Mouse (Mus musculus) stomach, embryonic 16.5 days (tissue): ENCODE measurements at regions not wholly inside any gene's neighbourhood (a gene's known extent, or its start where the extent isn't known, plus 50 kb on each side); places are given as distances from the start of the nearest gene placed in this dataset.

Source experiments
- ATAC-seq: fragments of 200-750 bp; cut with Nextera tagmentation; 2 replicates; pipeline ENCODE4 v1.8.0; 2017; ENCODE audit warnings: moderate number of reproducible peaks, moderate TSS enrichment; ENCODE audit not compliant: insufficient read depth, low FRiP score
- H3K27ac ChIP-seq: fragments of 300-500 bp; sonication (generic); 2 replicates; pipeline ENCODE4 v1.5.1; 2014; ENCODE audit warnings: low read length
- H3K27me3 ChIP-seq: fragments of 300-500 bp; sonication (generic); 2 replicates; pipeline ENCODE4 v1.6.1; 2014; ENCODE audit warnings: low read length, control low read depth, mixed read lengths; ENCODE audit not compliant: control insufficient read depth, insufficient read depth
- H3K36me3 ChIP-seq: fragments of 300-500 bp; sonication (generic); 2 replicates; pipeline ENCODE4 v1.6.1; 2014; ENCODE audit warnings: low read length; ENCODE audit not compliant: control insufficient read depth, insufficient read depth
- H3K4me1 ChIP-seq: fragments of 300-500 bp; sonication (generic); 2 replicates; pipeline ENCODE4 v1.6.1; 2014; ENCODE audit warnings: low read length, control low read depth, mixed read lengths; ENCODE audit not compliant: control insufficient read depth, insufficient read depth
- H3K4me2 ChIP-seq: fragments of 300-500 bp; sonication (generic); 2 replicates; pipeline ENCODE4 v1.6.1; 2014; ENCODE audit warnings: low read depth, low read length, mixed read lengths
- H3K4me3 ChIP-seq: fragments of 300-500 bp; sonication (generic); replicated peaks from 2 replicates; pipeline ENCODE4 v1.5.1; 2014; ENCODE audit warnings: mild to moderate bottlenecking, low read length
- H3K9ac ChIP-seq: fragments of 300-500 bp; sonication (generic); 2 replicates; pipeline ENCODE4 v1.6.1; 2014; ENCODE audit warnings: low read length
- H3K9me3 ChIP-seq: fragments of 300-500 bp; sonication (generic); replicated peaks from 2 replicates; pipeline ENCODE4 v1.6.1; 2016; ENCODE audit warnings: low read length, control low read depth; ENCODE audit not compliant: control insufficient read depth
- WGBS: fragments of 180-500 bp; shearing (Covaris S2); extraction: QIAGEN DNeasy Blood & Tissue Kit; methylation state at CpG from one replicate; pipeline ENCODE4 v1.1.7; 2014; 5-methylcytosine and 5-hydroxymethylcytosine counted together

GRCm38 (mm10) chr15:13283106-13283505 lies 109.6 kb upstream of the Cdh6 start:
- H3K27me3 ChIP-seq = no peaks in the 10 kb centered on the region
- no peak overlapping the region for H3K4me3 ChIP-seq
- WGBS = 72% methylated on average over 5 of the region's 5 CpGs
- no peaks in the 10 kb centered on the region for H3K9me3 ChIP-seq
- H3K9ac ChIP-seq = no peak overlapping the region
- no peak for ATAC-seq
- H3K36me3 ChIP-seq = no peaks in the 10 kb centered on the region
- no peak overlapping the region for H3K4me2 ChIP-seq
- H3K4me1 ChIP-seq = no peaks in the 10 kb centered on the region
- no peak overlapping the region for H3K27ac ChIP-seq

GRCm38 (mm10) chr15:13276909-13277235 lies 103.4 kb upstream of the Cdh6 start:
- ATAC-seq = no peak
- no peaks in the 10 kb centered on the region for H3K4me1 ChIP-seq
- H3K36me3 ChIP-seq = no peaks in the 10 kb centered on the region
- no peak overlapping the region for H3K4me2 ChIP-seq
- H3K9me3 ChIP-seq = no peaks in the 10 kb centered on the region
- 78% methylated on average over 8 of the region's 8 CpGs for WGBS
- H3K27me3 ChIP-seq = no peaks in the 10 kb centered on the region
- H3K27ac ChIP-seq = no peak overlapping the region
- H3K9ac ChIP-seq = no peak overlapping the region
- no peak overlapping the region for H3K4me3 ChIP-seq

GRCm38 (mm10) chr15:13276225-13276908 lies 102.9 kb upstream of the Cdh6 start:
- H3K27ac ChIP-seq = no peak overlapping the region
- WGBS = 53% methylated on average over 5 of the region's 5 CpGs
- H3K27me3 ChIP-seq = no peaks in the 10 kb centered on the region
- no peak overlapping the region for H3K4me2 ChIP-seq
- no peaks in the 10 kb centered on the region for H3K36me3 ChIP-seq
- H3K9ac ChIP-seq = no peak overlapping the region
- no peaks in the 10 kb centered on the region for H3K9me3 ChIP-seq
- H3K4me3 ChIP-seq = no peak overlapping the region
- ATAC-seq = no peak
- H3K4me1 ChIP-seq = no peaks in the 10 kb centered on the region

- ATAC-seq = no peak
- Histone ChIP-seq H3K4me3 (no peak overlapping the region), H3K27ac (no peak overlapping the region), H3K27me3 (no peaks in the 10 kb centered on the region), H3K4me2 (no peak overlapping the region), H3K4me1 (no peaks in the 10 kb centered on the region), H3K9me3 (no peaks in the 10 kb centered on the region), H3K9ac (no peak overlapping the region), H3K36me3 (no peaks in the 10 kb centered on the region)
- 32% methylated on average over 5 of the region's 5 CpGs for WGBS
Observed at GRCm38 (mm10) chr15:13275326-13275725, 101.9 kb upstream of the Cdh6 start.

GRCm38 (mm10) chr15:13274366-13275067 lies 101.0 kb upstream of the Cdh6 start:
- H3K4me1 ChIP-seq = no peaks in the 10 kb centered on the region
- H3K36me3 ChIP-seq = no peaks in the 10 kb centered on the region
- H3K9me3 ChIP-seq = no peaks in the 10 kb centered on the region
- no peak for ATAC-seq
- no peaks in the 10 kb centered on the region for H3K27me3 ChIP-seq
- H3K4me3 ChIP-seq = no peak overlapping the region
- WGBS = 84% methylated on average over 5 of the region's 5 CpGs
- no peak overlapping the region for H3K4me2 ChIP-seq
- H3K27ac ChIP-seq = no peak overlapping the region
- no peak overlapping the region for H3K9ac ChIP-seq

- Histone ChIP-seq H3K9me3 (no peaks in the 10 kb centered on the region), H3K27me3 (no peaks in the 10 kb centered on the region), H3K36me3 (no peaks in the 10 kb centered on the region), H3K4me3 (no peak overlapping the region), H3K9ac (no peak overlapping the region), H3K4me2 (no peak overlapping the region), H3K4me1 (no peaks in the 10 kb centered on the region), H3K27ac (no peak overlapping the region)
- WGBS = 80% methylated on average over 11 of the region's 11 CpGs
- no peak for ATAC-seq
Observed at GRCm38 (mm10) chr15:13246053-13246696, 72.7 kb upstream of the Cdh6 start.

GRCm38 (mm10) chr15:13244306-13244705 lies 70.8 kb upstream of the Cdh6 start:
- Histone ChIP-seq H3K9me3 (no peaks in the 10 kb centered on the region), H3K36me3 (no peaks in the 10 kb centered on the region), H3K4me1 (no peaks in the 10 kb centered on the region), H3K27ac (no peak overlapping the region), H3K27me3 (no peaks in the 10 kb centered on the region), H3K9ac (no peak overlapping the region), H3K4me2 (no peak overlapping the region), H3K4me3 (no peak overlapping the region)
- no peak for ATAC-seq
- WGBS = 61% methylated on average over 14 of the region's 14 CpGs

- Histone ChIP-seq H3K27ac (no peak overlapping the region), H3K36me3 (no peaks in the 10 kb centered on the region), H3K4me1 (no peaks in the 10 kb centered on the region), H3K4me2 (no peak overlapping the region), H3K9ac (no peak overlapping the region), H3K4me3 (no peak overlapping the region), H3K9me3 (no peaks in the 10 kb centered on the region), H3K27me3 (no peaks in the 10 kb centered on the region)
- WGBS = 86% methylated on average over 4 of the region's 4 CpGs
- no peak for ATAC-seq
Observed at GRCm38 (mm10) chr15:13243561-13243960, 70.1 kb upstream of the Cdh6 start.

GRCm38 (mm10) chr15:13240931-13241330 lies 67.5 kb upstream of the Cdh6 start:
- no peak overlapping the region for H3K4me2 ChIP-seq
- WGBS = 55% methylated on average over 7 of the region's 7 CpGs
- no peak overlapping the region for H3K27ac ChIP-seq
- H3K9ac ChIP-seq = no peak overlapping the region
- no peaks in the 10 kb centered on the region for H3K27me3 ChIP-seq
- no peak overlapping the region for H3K4me3 ChIP-seq
- H3K4me1 ChIP-seq = no peaks in the 10 kb centered on the region
- ATAC-seq = no peak
- H3K9me3 ChIP-seq = no peaks in the 10 kb centered on the region
- H3K36me3 ChIP-seq = no peaks in the 10 kb centered on the region
